Mouse (Mus musculus) ES-Bruce4 (cell line): ENCODE results near the gene Rhbdd1.

Experiments used
- CTCF ChIP-seq: IDR thresholded peaks from one replicate; pipeline ENCODE4 v1.8.1; 2011; ENCODE audit warnings: low read depth, low read length
- EP300 ChIP-seq: IDR thresholded peaks from 2 replicates; pipeline ENCODE4 v1.6.1; 2011; ENCODE audit warnings: low read depth, low read length; ENCODE audit not compliant: insufficient read depth
- POLR2A ChIP-seq: IDR thresholded peaks from one replicate; pipeline ENCODE4 v1.8.1; 2011; ENCODE audit warnings: low read length; ENCODE audit not compliant: insufficient read depth

- TF ChIP-seq CTCF (no peak), POLR2A (no peak), EP300 (no peak)
These were observed 111.5 kb downstream of the Rhbdd1 start for GRCm38 (mm10) chr1:82427729-82428128.
